Mouse (Mus musculus): ENCODE results near the gene Pak4. TPM values are rescaled to one million over a fixed set of nuclear protein-coding genes. Genes with fewer than 3 reads are reported as not detected.
"Not testable (repeated sequence)": the region's sequence is repeated elsewhere in the genome, so short reads cannot be mapped to it uniquely, and the experiment has no call there.

The Pak4 gene
- polyA plus RNA-seq, 1 experiment from 2014 or later: 78.4 TPM

- WGBS: 97% methylated on average over 6 of the region's 6 CpGs
- not testable (repeated sequence) for H3K27me3 ChIP-seq (ENCODE audit: insufficient read depth, low read length); H3K9ac ChIP-seq (replicated peaks; ENCODE audit: low read length); H3K4me3 ChIP-seq (ENCODE audit: low read length); ATAC-seq (ENCODE audit: low FRiP score, low TSS enrichment); H3K9me3 ChIP-seq (ENCODE audit: low read length); H3K4me1 ChIP-seq (ENCODE audit: insufficient read depth, low read length); H3K4me2 ChIP-seq (replicated peaks; ENCODE audit: low read depth, low read length); H3K36me3 ChIP-seq (ENCODE audit: insufficient read depth, low read length); H3K27ac ChIP-seq (ENCODE audit: low read length)
Measured at GRCm38 (mm10) chr7:28538886-28539285, 59.1 kb downstream of the Pak4 start.

- H3K9ac ChIP-seq (replicated peaks; ENCODE audit: low read length): no peak overlapping the region
- no peaks in the 10 kb centered on the region for H3K27me3 ChIP-seq (ENCODE audit: insufficient read depth, low read length)
- no peak overlapping the region for H3K4me2 ChIP-seq (replicated peaks; ENCODE audit: low read depth, low read length)
- no peaks in the 10 kb centered on the region for H3K9me3 ChIP-seq (ENCODE audit: low read length)
- no peak overlapping the region for H3K4me3 ChIP-seq (ENCODE audit: low read length)
- H3K27ac ChIP-seq (ENCODE audit: low read length): no peak overlapping the region
- H3K4me1 ChIP-seq (ENCODE audit: insufficient read depth, low read length): peaks cover 5% of the 10 kb centered on the region; the same call in 1 of the 2 replicates
- ATAC-seq (ENCODE audit: low FRiP score, low TSS enrichment): 0 out of 2 replicates have a peak, but pooled peaks have one; percentile 49
- no peaks in the 10 kb centered on the region for H3K36me3 ChIP-seq (ENCODE audit: insufficient read depth, low read length)
- 50% methylated on average over 8 of the region's 8 CpGs for WGBS
Measured at GRCm38 (mm10) chr7:28532005-28532404, 66.0 kb downstream of the Pak4 start.

GRCm38 (mm10) chr7:28527922-28528719, 69.9 kb downstream of the Pak4 start:
- peaks cover 5% of the 10 kb centered on the region; the same call in 1 of the 2 replicates for H3K4me1 ChIP-seq (ENCODE audit: insufficient read depth, low read length)
- H3K36me3 ChIP-seq (ENCODE audit: insufficient read depth, low read length): no peaks in the 10 kb centered on the region
- no peaks in the 10 kb centered on the region for H3K27me3 ChIP-seq (ENCODE audit: insufficient read depth, low read length)
- WGBS: 5% methylated on average over 19 of the region's 19 CpGs
- peak; percentile 56; the same call in 1 of the 2 replicates for ATAC-seq (ENCODE audit: low FRiP score, low TSS enrichment)
- no peak overlapping the region for H3K27ac ChIP-seq (ENCODE audit: low read length)
- H3K9ac ChIP-seq (replicated peaks; ENCODE audit: low read length): no peak overlapping the region
- no peaks in the 10 kb centered on the region for H3K9me3 ChIP-seq (ENCODE audit: low read length)
- no peak overlapping the region for H3K4me3 ChIP-seq (ENCODE audit: low read length)
- peak overlapping the region; percentile 20; the same call in 1 of the 2 replicates for H3K4me2 ChIP-seq (replicated peaks; ENCODE audit: low read depth, low read length)

GRCm38 (mm10) chr7:28522536-28522935, 75.4 kb downstream of the Pak4 start, which contains the start of gene Ifnl3:
Gene Ifnl3, plus strand, starts transcription at chr7:28522836.
- WGBS: 66% methylated on average over 5 of the region's 6 CpGs

GRCm38 (mm10) chr7:28511441-28511840, 86.5 kb downstream of the Pak4 start:
- 70% methylated on average over 8 of the region's 8 CpGs for WGBS
- Histone ChIP-seq H3K9me3 (ENCODE audit: low read length) (no peaks in the 10 kb centered on the region), H3K36me3 (ENCODE audit: insufficient read depth, low read length) (no peaks in the 10 kb centered on the region), H3K27me3 (ENCODE audit: insufficient read depth, low read length) (no peaks in the 10 kb centered on the region), H3K27ac (ENCODE audit: low read length) (no peak overlapping the region), H3K9ac (replicated peaks; ENCODE audit: low read length) (no peak overlapping the region), H3K4me1 (ENCODE audit: insufficient read depth, low read length) (no peaks in the 10 kb centered on the region), H3K4me3 (ENCODE audit: low read length) (no peak overlapping the region), H3K4me2 (replicated peaks; ENCODE audit: low read depth, low read length) (no peak overlapping the region)
- no peak for ATAC-seq (ENCODE audit: low FRiP score, low TSS enrichment)

More at GRCm38 (mm10) chr7:28522536-28522935, 75.4 kb downstream of the Pak4 start, which contains the start of gene Ifnl3:
- not testable (repeated sequence) for H3K4me1 ChIP-seq (ENCODE audit: insufficient read depth, low read length); H3K4me2 ChIP-seq (replicated peaks; ENCODE audit: low read depth, low read length); H3K4me3 ChIP-seq (ENCODE audit: low read length); H3K9ac ChIP-seq (replicated peaks; ENCODE audit: low read length); H3K27me3 ChIP-seq (ENCODE audit: insufficient read depth, low read length); H3K27ac ChIP-seq (ENCODE audit: low read length); ATAC-seq (ENCODE audit: low FRiP score, low TSS enrichment); H3K9me3 ChIP-seq (ENCODE audit: low read length); H3K36me3 ChIP-seq (ENCODE audit: insufficient read depth, low read length)

GRCm38 (mm10) chr7:28510405-28510974, 87.5 kb downstream of the Pak4 start, which contains the start of gene Ifnl2:
Gene Ifnl2, minus strand, starts transcription at chr7:28510455.
- not testable (repeated sequence) for H3K9ac ChIP-seq (replicated peaks; ENCODE audit: low read length); H3K4me3 ChIP-seq (ENCODE audit: low read length); H3K4me2 ChIP-seq (replicated peaks; ENCODE audit: low read depth, low read length); H3K9me3 ChIP-seq (ENCODE audit: low read length); ATAC-seq (ENCODE audit: low FRiP score, low TSS enrichment); H3K36me3 ChIP-seq (ENCODE audit: insufficient read depth, low read length); H3K27ac ChIP-seq (ENCODE audit: low read length); H3K27me3 ChIP-seq (ENCODE audit: insufficient read depth, low read length); H3K4me1 ChIP-seq (ENCODE audit: insufficient read depth, low read length)
- WGBS: 62% methylated on average over 8 of the region's 8 CpGs

GRCm38 (mm10) chr7:28509121-28509520, 88.9 kb downstream of the Pak4 start:
- not testable (repeated sequence) for H3K27ac ChIP-seq (ENCODE audit: low read length); H3K9me3 ChIP-seq (ENCODE audit: low read length); H3K36me3 ChIP-seq (ENCODE audit: insufficient read depth, low read length); ATAC-seq (ENCODE audit: low FRiP score, low TSS enrichment); H3K4me2 ChIP-seq (replicated peaks; ENCODE audit: low read depth, low read length); H3K4me1 ChIP-seq (ENCODE audit: insufficient read depth, low read length); H3K27me3 ChIP-seq (ENCODE audit: insufficient read depth, low read length); H3K9ac ChIP-seq (replicated peaks; ENCODE audit: low read length); H3K4me3 ChIP-seq (ENCODE audit: low read length)
- 80% methylated on average over 1 of the region's 2 CpGs for WGBS

Small RNA genes lying within 50 kb of the gene (microRNA-seq; reads per million reads assigned to microRNA genes)
- 0.63 reads per million for gene Mir7049

Other genes with a start within 250 kb of the Pak4 start
- gene Rps16, start 247.5 kb downstream of the Pak4 start, polyA plus RNA-seq (2015; fragmentation: Nextera tagmentation; extraction: Ambion mirVana): 840 and 918 TPM in 2 replicates
- 69.1 and 83.3 TPM in 2 replicates for gene Plekhg2, start 225.6 kb downstream of the Pak4 start, polyA plus RNA-seq (2015; fragmentation: Nextera tagmentation; extraction: Ambion mirVana)
- gene Zfp36, start 217.9 kb downstream of the Pak4 start, polyA plus RNA-seq (2015; fragmentation: Nextera tagmentation; extraction: Ambion mirVana): 16.1 and 18.4 TPM in 2 replicates
- 52.9 and 55.9 TPM in 2 replicates for gene Med29, start 205.5 kb downstream of the Pak4 start, polyA plus RNA-seq (2015; fragmentation: Nextera tagmentation; extraction: Ambion mirVana)
- 97.4 and 108 TPM in 2 replicates for gene Paf1, start 205.2 kb downstream of the Pak4 start, polyA plus RNA-seq (2015; fragmentation: Nextera tagmentation; extraction: Ambion mirVana)
- gene Gmfg, start 160.7 kb downstream of the Pak4 start, polyA plus RNA-seq (2015; fragmentation: Nextera tagmentation; extraction: Ambion mirVana): 13.6 and 15.5 TPM in 2 replicates
- 2.2 and 2.8 TPM in 2 replicates for gene Lrfn1, start 146.2 kb downstream of the Pak4 start, polyA plus RNA-seq (2015; fragmentation: Nextera tagmentation; extraction: Ambion mirVana)
- not detected in 2 replicates for gene Ifnl2, start 87.7 kb downstream of the Pak4 start, polyA plus RNA-seq (2015; fragmentation: Nextera tagmentation; extraction: Ambion mirVana)
- not detected in 2 replicates for gene Ifnl3, start 75.3 kb downstream of the Pak4 start, polyA plus RNA-seq (2015; fragmentation: Nextera tagmentation; extraction: Ambion mirVana)
- not detected in 2 replicates for gene Sycn, start 57.3 kb downstream of the Pak4 start, polyA plus RNA-seq (2015; fragmentation: Nextera tagmentation; extraction: Ambion mirVana)
- gene Nccrp1, start 50.9 kb downstream of the Pak4 start, polyA plus RNA-seq (2015; fragmentation: Nextera tagmentation; extraction: Ambion mirVana): 0.18 TPM in 1 of 2 replicates, not detected in the other
- 16.7 and 20.7 TPM in 2 replicates for gene Samd4b, start within 50 bp of the Pak4 start, polyA plus RNA-seq (2015; fragmentation: Nextera tagmentation; extraction: Ambion mirVana)
- not detected in 2 replicates for gene Acp7, start 33.1 kb upstream of the Pak4 start, polyA plus RNA-seq (2015; fragmentation: Nextera tagmentation; extraction: Ambion mirVana)
- gene Fbxo27, start 94.7 kb upstream of the Pak4 start, polyA plus RNA-seq (2015; fragmentation: Nextera tagmentation; extraction: Ambion mirVana): 7.0 and 7.2 TPM in 2 replicates
- 9.4 and 9.9 TPM in 2 replicates for gene Fbxo17, start 118.6 kb upstream of the Pak4 start, polyA plus RNA-seq (2015; fragmentation: Nextera tagmentation; extraction: Ambion mirVana)
- 141 and 143 TPM in 2 replicates for gene Mrps12, start 143.6 kb upstream of the Pak4 start, polyA plus RNA-seq (2015; fragmentation: Nextera tagmentation; extraction: Ambion mirVana)
- gene Sars2, start 143.8 kb upstream of the Pak4 start, polyA plus RNA-seq (2015; fragmentation: Nextera tagmentation; extraction: Ambion mirVana): 32.8 and 34.2 TPM in 2 replicates
- gene Ccer2, start 158.0 kb upstream of the Pak4 start, polyA plus RNA-seq (2015; fragmentation: Nextera tagmentation; extraction: Ambion mirVana): not detected in 2 replicates
- gene Sirt2, start 168.6 kb upstream of the Pak4 start, polyA plus RNA-seq (2015; fragmentation: Nextera tagmentation; extraction: Ambion mirVana): 67.3 and 75.0 TPM in 2 replicates
- gene Nfkbib, start 169.3 kb upstream of the Pak4 start, polyA plus RNA-seq (2015; fragmentation: Nextera tagmentation; extraction: Ambion mirVana): 48.5 and 53.2 TPM in 2 replicates
- gene Rinl, start 190.8 kb upstream of the Pak4 start, polyA plus RNA-seq (2015; fragmentation: Nextera tagmentation; extraction: Ambion mirVana): 7.0 and 7.7 TPM in 2 replicates
- gene Hnrnpl, start 210.4 kb upstream of the Pak4 start, polyA plus RNA-seq (2015; fragmentation: Nextera tagmentation; extraction: Ambion mirVana): 204 and 224 TPM in 2 replicates
- 198 and 214 TPM in 2 replicates for gene Ech1, start 227.0 kb upstream of the Pak4 start, polyA plus RNA-seq (2015; fragmentation: Nextera tagmentation; extraction: Ambion mirVana)
- 10.8 and 12.8 TPM in 2 replicates for gene Lgals4, start 235.7 kb upstream of the Pak4 start, polyA plus RNA-seq (2015; fragmentation: Nextera tagmentation; extraction: Ambion mirVana)